Mouse (Mus musculus) MEL (cell line): ENCODE data around the gene Pigr. TPM values are rescaled to one million over a fixed set of nuclear protein-coding genes. Genes with fewer than 3 reads are reported as not detected.

Experiments
- DNase-seq: peaks from one replicate; pipeline ENCODE4 v3.0.0; 2011; ENCODE audit warnings: low read depth, low spot score
- H3K27ac ChIP-seq: 2 replicates; pipeline ENCODE4 v1.5.1; 2012; ENCODE audit warnings: low read depth, mild to moderate bottlenecking, control low read depth, low read length, moderate library complexity; ENCODE audit not compliant: control insufficient read depth
- H3K27me3 ChIP-seq, 2 experiments: fragments of 150-350 bp in 1 of 2; sonication (generic) in 1 of 2; 2 replicates each; pipeline ENCODE4 v1.6.1; 2012; ENCODE audit warnings: low read length in 2 of 2, mild to moderate bottlenecking in 2 of 2, improper control_type of control experiment in 1 of 2, moderate library complexity in 1 of 2; ENCODE audit not compliant: insufficient read depth in 2 of 2, control insufficient read depth in 1 of 2
- H3K36me3 ChIP-seq, 2 experiments: 2 replicates each; pipeline ENCODE4 v1.6.1; 2012 to 2014; ENCODE audit warnings: low read length in 2 of 2, improper control_type of control experiment in 1 of 2, inconsistent platforms in 1 of 2, mild to moderate bottlenecking in 1 of 2; ENCODE audit not compliant: insufficient read depth in 2 of 2, control insufficient read depth in 1 of 2
- H3K4me1 ChIP-seq, 2 experiments: fragments of 150-350 bp in 1 of 2; sonication (generic) in 1 of 2; 2 replicates each; pipeline ENCODE4 v1.6.1; 2012; ENCODE audit warnings: low read length in 2 of 2, improper control_type of control experiment in 1 of 2, mild to moderate bottlenecking in 1 of 2; ENCODE audit not compliant: insufficient read depth in 2 of 2, control insufficient read depth in 1 of 2
- H3K4me3 ChIP-seq, 2 experiments: fragments of 150-350 bp in 1 of 2; sonication (generic) in 1 of 2; 2 replicates each; pipeline ENCODE4 v1.5.1; 2012; ENCODE audit warnings: low read depth in 2 of 2, low read length in 2 of 2, mild to moderate bottlenecking in 2 of 2, moderate library complexity in 2 of 2, control low read depth in 1 of 2, improper control_type of control experiment in 1 of 2; ENCODE audit not compliant: control insufficient read depth in 1 of 2, insufficient read depth in 1 of 2
- H3K79me2 ChIP-seq: 2 replicates; pipeline ENCODE4 v1.6.1; 2012; ENCODE audit warnings: mild to moderate bottlenecking, low read length, moderate library complexity; ENCODE audit not compliant: control insufficient read depth, poor library complexity, insufficient read depth
- H3K9ac ChIP-seq: 2 replicates; pipeline ENCODE4 v1.6.1; 2012; ENCODE audit warnings: low read depth, mild to moderate bottlenecking, control low read depth, low read length, moderate library complexity; ENCODE audit not compliant: control insufficient read depth, poor library complexity, severe bottlenecking
- H3K9me3 ChIP-seq: fragments of 150-350 bp; sonication (generic); replicated peaks from 2 replicates; pipeline ENCODE4 v1.6.1; 2012; ENCODE audit warnings: mild to moderate bottlenecking, low read length, improper control_type of control experiment, moderate library complexity; ENCODE audit not compliant: insufficient read depth
- BHLHE40 ChIP-seq: IDR thresholded peaks from 2 replicates; pipeline ENCODE4 v1.6.1; 2012; ENCODE audit warnings: low read depth, mild to moderate bottlenecking, inconsistent platforms, low read length, improper control_type of control experiment, borderline replicate concordance
- CHD2 ChIP-seq: IDR thresholded peaks from 2 replicates; pipeline ENCODE4 v1.6.1; 2011; ENCODE audit warnings: low read length, improper control_type of control experiment
- CTCF ChIP-seq, 3 experiments: IDR thresholded peaks in 2 of 3; conservative IDR thresholded peaks in 1 of 3; 2 replicates each; pipeline ENCODE4 v1.5.1; 2011 to 2012; ENCODE audit warnings: low read length in 3 of 3, low read depth in 2 of 3, mild to moderate bottlenecking in 2 of 3, improper control_type of control experiment in 1 of 3, inconsistent platforms in 1 of 3, mixed read lengths in 1 of 3, moderate library complexity in 1 of 3; ENCODE audit not compliant: control insufficient read depth in 1 of 3, insufficient read depth in 1 of 3, poor library complexity in 1 of 3, severe bottlenecking in 1 of 3
- E2F4 ChIP-seq: IDR thresholded peaks from 2 replicates; pipeline ENCODE4 v1.6.1; 2011; ENCODE audit warnings: low read depth, low read length, improper control_type of control experiment, borderline replicate concordance
- ELF1 ChIP-seq: IDR thresholded peaks from 2 replicates; pipeline ENCODE4 v1.6.1; 2014; ENCODE audit warnings: low read depth, mild to moderate bottlenecking, inconsistent platforms, low read length, improper control_type of control experiment, moderate library complexity
- ETS1 ChIP-seq: IDR thresholded peaks from 2 replicates; pipeline ENCODE4 v1.6.1; 2012; ENCODE audit warnings: low read depth, mild to moderate bottlenecking, inconsistent platforms, low read length, improper control_type of control experiment, moderate library complexity
- GABPA ChIP-seq: IDR thresholded peaks from 2 replicates; pipeline ENCODE4 v1.6.1; 2012; ENCODE audit warnings: low read depth, mild to moderate bottlenecking, inconsistent platforms, low read length, improper control_type of control experiment, moderate library complexity
- HCFC1 ChIP-seq: IDR thresholded peaks from 2 replicates; pipeline ENCODE4 v1.6.1; 2012; ENCODE audit warnings: low read depth, mild to moderate bottlenecking, inconsistent platforms, low read length, improper control_type of control experiment, moderate library complexity
- JUND ChIP-seq: IDR thresholded peaks from 2 replicates; pipeline ENCODE4 v1.6.1; 2011; ENCODE audit warnings: low read depth, mild to moderate bottlenecking, improper control_type of control experiment, low read length
- KAT2A ChIP-seq: conservative IDR thresholded peaks from 2 replicates; pipeline ENCODE4 v1.6.1; 2012; ENCODE audit warnings: low read depth, low read length, improper control_type of control experiment, inconsistent platforms
- MAFK ChIP-seq: IDR thresholded peaks from 2 replicates; pipeline ENCODE4 v1.6.1; 2011; ENCODE audit warnings: low read depth, mild to moderate bottlenecking, low read length, improper control_type of control experiment, borderline replicate concordance
- MXI1 ChIP-seq: IDR thresholded peaks from 2 replicates; pipeline ENCODE4 v1.6.1; 2011; ENCODE audit warnings: mild to moderate bottlenecking, low read depth, low read length, improper control_type of control experiment
- POLR2A ChIP-seq, 2 experiments: IDR thresholded peaks; 2 replicates each; pipeline ENCODE4 v1.6.1; 2011 to 2012; ENCODE audit warnings: low read length in 2 of 2, mild to moderate bottlenecking in 2 of 2, control low read depth in 1 of 2, improper control_type of control experiment in 1 of 2, low read depth in 1 of 2, moderate library complexity in 1 of 2; ENCODE audit not compliant: control insufficient read depth in 1 of 2, insufficient read depth in 1 of 2, poor library complexity in 1 of 2
- POLR2AphosphoS2 ChIP-seq: IDR thresholded peaks from 2 replicates; pipeline ENCODE4 v1.6.1; 2011; ENCODE audit warnings: low read length, improper control_type of control experiment
- RCOR1 ChIP-seq: IDR thresholded peaks from 2 replicates; pipeline ENCODE4 v1.6.1; 2012; ENCODE audit warnings: low read depth, mild to moderate bottlenecking, inconsistent platforms, low read length, improper control_type of control experiment
- SIN3A ChIP-seq: IDR thresholded peaks from 2 replicates; pipeline ENCODE4 v1.6.1; 2012; ENCODE audit warnings: low read length, improper control_type of control experiment, inconsistent platforms
- TCF12 ChIP-seq: IDR thresholded peaks from 2 replicates; pipeline ENCODE4 v1.6.1; 2014; ENCODE audit warnings: low read depth, mild to moderate bottlenecking, inconsistent platforms, low read length, improper control_type of control experiment, moderate library complexity
- UBTF ChIP-seq: IDR thresholded peaks from 2 replicates; pipeline ENCODE4 v1.6.1; 2012; ENCODE audit warnings: low read depth, mild to moderate bottlenecking, inconsistent platforms, low read length, improper control_type of control experiment, moderate library complexity, borderline replicate concordance; ENCODE audit not compliant: insufficient read depth
- USF2 ChIP-seq, 2 experiments: IDR thresholded peaks; 2 replicates each; pipeline ENCODE4 v1.6.1; 2011 to 2012; ENCODE audit warnings: improper control_type of control experiment in 2 of 2, low read length in 2 of 2, borderline replicate concordance in 1 of 2, inconsistent platforms in 1 of 2, low read depth in 1 of 2, mild to moderate bottlenecking in 1 of 2; ENCODE audit not compliant: insufficient read depth in 1 of 2
- ZC3H11A ChIP-seq: IDR thresholded peaks from 2 replicates; pipeline ENCODE4 v1.6.1; 2012; ENCODE audit warnings: low read depth, mild to moderate bottlenecking, inconsistent platforms, low read length, improper control_type of control experiment
- ZMIZ1 ChIP-seq: IDR thresholded peaks from 2 replicates; pipeline ENCODE4 v1.6.1; 2012; ENCODE audit warnings: low read depth, mild to moderate bottlenecking, inconsistent platforms, low read length, improper control_type of control experiment, moderate library complexity
- ZNF384 ChIP-seq: IDR thresholded peaks from 2 replicates; pipeline ENCODE4 v1.6.1; 2012; ENCODE audit warnings: low read depth, mild to moderate bottlenecking, inconsistent platforms, low read length, improper control_type of control experiment
- polyA plus RNA-seq, 2 experiments: library from polyadenylated mRNA; stranded (reverse) in 1 of 2; unstranded in 1 of 2; fragments of >175 nt in 1 of 2; fragments of >200 nt in 1 of 2; gene quantifications; 2 replicates each; pipeline versions ENCODE4 v1.2.1 to v1.2.4; 2012; ENCODE audit warnings: low replicate concordance in 2 of 2, low read depth in 1 of 2; ENCODE audit not compliant: insufficient read length in 2 of 2, insufficient read depth in 1 of 2, missing spikeins in 1 of 2
- total RNA-seq: library from RNA; depleted of rRNA; stranded (reverse); fragments of 300-350 nt; gene quantifications from 2 replicates; pipeline ENCODE4 v1.2.3, GENCODE M21; 2012

Gene Pigr
- total and polyA plus RNA-seq, 3 experiments = not detected

DNA sequence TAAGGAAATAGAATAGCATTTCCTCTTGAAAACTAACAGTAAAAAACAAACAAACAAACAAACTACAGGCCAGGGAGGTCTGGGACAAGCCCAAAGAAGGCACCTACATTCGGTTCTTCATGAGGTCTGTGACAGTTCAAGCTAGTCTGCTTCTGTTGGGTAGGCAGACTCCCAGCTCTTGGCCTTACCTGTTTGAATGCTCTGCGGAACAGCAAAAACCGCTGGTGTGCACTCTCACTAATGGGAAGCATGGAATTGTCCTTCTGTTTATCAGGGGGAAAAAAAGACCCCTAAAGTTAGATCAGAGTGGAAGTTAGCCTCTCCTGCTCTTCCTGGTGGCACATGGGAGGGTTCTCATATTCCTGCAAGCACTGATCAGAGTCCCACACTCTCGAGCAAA, 56.7 kb downstream of the Pigr start:
- Histone ChIP-seq H3K9ac (no peak overlapping the region), H3K79me2 (no peaks in the 10 kb centered on the region), H3K27me3 (peaks cover 0 to 19% of the 10 kb centered on the region in 2 experiments), H3K27ac (no peak overlapping the region), H3K4me3 (no peak overlapping the region), H3K9me3 (no peaks in the 10 kb centered on the region), H3K4me1 (no peaks in the 10 kb centered on the region), H3K36me3 (no peaks in the 10 kb centered on the region)
- no peak for DNase-seq
- TF ChIP-seq SIN3A = no peak
- no peak for TF ChIP-seq GABPA
- TF ChIP-seq JUND = no peak
- TF ChIP-seq E2F4 = no peak
- no peak for TF ChIP-seq HCFC1
- TF ChIP-seq POLR2A (IDR thresholded peaks at IDR 0.05; ENCODE audit: control insufficient read depth in 1 of 2, insufficient read depth in 1 of 2, low read depth in 1 of 2, low read length in 2 of 2, poor library complexity in 1 of 2) = no peak
- TF ChIP-seq USF2 (IDR thresholded peaks at IDR 0.05; ENCODE audit: borderline replicate concordance in 1 of 2, insufficient read depth in 1 of 2, low read depth in 1 of 2, low read length in 2 of 2) = no peak
- TF ChIP-seq KAT2A = no peak
- no peak for TF ChIP-seq ZC3H11A
- no peak for TF ChIP-seq POLR2AphosphoS2
- TF ChIP-seq ZNF384 = no peak
- no peak for TF ChIP-seq ELF1

DNA sequence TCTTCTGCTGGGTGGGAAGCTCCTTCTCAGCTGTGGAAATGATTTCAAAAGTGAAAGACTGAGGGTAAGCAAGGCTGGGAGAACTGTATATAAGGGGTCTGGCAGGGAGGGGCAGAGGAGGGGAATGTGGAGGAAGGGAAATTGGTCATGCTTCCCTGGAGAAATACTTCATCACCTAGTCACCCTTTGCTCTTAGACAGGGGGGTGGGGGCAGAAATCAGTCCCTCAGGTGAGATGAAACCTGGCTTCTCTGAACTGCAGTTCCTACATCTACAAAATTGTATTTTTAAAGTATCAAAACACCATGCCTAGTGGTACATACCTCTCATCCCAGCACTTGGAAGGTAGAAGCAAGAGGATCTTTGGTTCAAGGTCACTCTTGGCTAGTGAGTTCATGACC, 60.9 kb downstream of the Pigr start, which contains the start of gene Il24:
TSS of gene Il24 (minus strand) at position 101 of the 400 bp plus-strand sequence.
- no peak for TF ChIP-seq SIN3A
- TF ChIP-seq CHD2 = no peak
- no peak for TF ChIP-seq UBTF
- no peak for TF ChIP-seq CTCF (IDR thresholded peaks at IDR 0.05 in 2 of 3, conservative IDR thresholded peaks at IDR 0.05 in 1 of 3; ENCODE audit: control insufficient read depth in 1 of 3, insufficient read depth in 1 of 3, low read depth in 2 of 3, low read length in 3 of 3, poor library complexity in 1 of 3, severe bottlenecking in 1 of 3)
- TF ChIP-seq HCFC1 = no peak
- TF ChIP-seq BHLHE40 = no peak
- TF ChIP-seq ZMIZ1 = no peak
- TF ChIP-seq MAFK = no peak
- TF ChIP-seq ZNF384 = no peak
- TF ChIP-seq RCOR1 = no peak
- no peak for TF ChIP-seq ZC3H11A
- no peak for TF ChIP-seq MXI1
- no peak for TF ChIP-seq ETS1
- no peak for TF ChIP-seq TCF12
- Histone ChIP-seq H3K36me3 (no peaks in the 10 kb centered on the region), H3K4me1 (no peaks in the 10 kb centered on the region), H3K4me3 (no peak within 1 kb of the TSS), H3K27me3 (peaks cover 2 to 31% of the 10 kb centered on the region in 2 experiments), H3K9ac (no peak within 1 kb of the TSS), H3K27ac (no peak within 1 kb of the TSS), H3K9me3 (no peaks in the 10 kb centered on the region), H3K79me2 (no peaks in the 10 kb centered on the region)
- no peak for DNase-seq
